Mouse (Mus musculus): ENCODE data around the gene Pld5. TPM values are rescaled to one million over a fixed set of nuclear protein-coding genes. Genes with fewer than 3 reads are reported as not detected.

The Pld5 gene
- polyA plus RNA-seq, 1 experiment from 2014 or later, result 0.60 TPM

- H3K4me2 ChIP-seq, result peak overlapping the region; percentile 64
- 45% methylated on average over 17 of the region's 17 CpGs for WGBS
Observed at GRCm38 (mm10) chr1:176213645-176214221, 61.4 kb downstream of the Pld5 start.

GRCm38 (mm10) chr1:176212922-176213644 is 62.0 kb downstream of the Pld5 start:
- Histone ChIP-seq H3K9ac (0 out of 2 replicates have a peak overlapping the region, but pooled peaks have one; percentile 24), H3K27me3 (replicated peaks) (no peaks in the 10 kb centered on the region), H3K4me3 (peak overlapping the region; percentile 24), H3K4me1 (replicated peaks) (peaks cover 14% of the 10 kb centered on the region), H3K9me3 (replicated peaks) (no peaks in the 10 kb centered on the region), H3K27ac (ENCODE audit: poor library complexity, severe bottlenecking) (no peak overlapping the region), H3K36me3 (no peaks in the 10 kb centered on the region), H3K4me2 (peak overlapping the region; percentile 64)
- WGBS, result 62% methylated on average over 9 of the region's 9 CpGs
- no peak for ATAC-seq (ENCODE audit: insufficient number of reproducible peaks, low FRiP score)

More at GRCm38 (mm10) chr1:176213645-176214221, 61.4 kb downstream of the Pld5 start:
- Histone ChIP-seq H3K36me3 (no peaks in the 10 kb centered on the region), H3K27me3 (replicated peaks) (no peaks in the 10 kb centered on the region), H3K9me3 (replicated peaks) (no peaks in the 10 kb centered on the region), H3K27ac (ENCODE audit: poor library complexity, severe bottlenecking) (no peak overlapping the region), H3K9ac (0 out of 2 replicates have a peak overlapping the region, but pooled peaks have one; percentile 24), H3K4me1 (replicated peaks) (peaks cover 14% of the 10 kb centered on the region), H3K4me3 (peak overlapping the region; percentile 24)
- ATAC-seq (ENCODE audit: insufficient number of reproducible peaks, low FRiP score), result no peak

DNA sequence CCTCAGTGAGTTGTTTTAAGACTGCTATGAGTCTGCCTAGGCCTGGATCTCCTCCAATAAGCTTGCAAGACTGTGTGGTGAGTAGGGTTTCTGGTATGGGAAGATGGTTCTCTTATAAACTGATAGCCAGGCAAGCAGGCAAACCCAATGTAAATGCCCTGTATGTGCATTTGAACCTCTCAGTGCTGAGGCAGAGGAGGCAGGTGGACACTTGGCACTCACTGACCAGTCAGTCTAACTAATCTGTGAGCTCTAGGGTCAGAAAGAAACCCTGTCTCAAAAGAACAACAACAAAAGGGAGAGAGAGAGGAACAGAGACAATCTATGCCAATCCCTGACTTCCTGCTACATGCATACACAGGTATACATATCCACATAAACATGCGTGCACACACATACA is 64.3 kb downstream of the Pld5 start:
- Histone ChIP-seq H3K9me3 (replicated peaks) (no peaks in the 10 kb centered on the region), H3K4me3 (no peak overlapping the region), H3K27me3 (replicated peaks) (no peaks in the 10 kb centered on the region), H3K27ac (ENCODE audit: poor library complexity, severe bottlenecking) (no peak overlapping the region), H3K4me2 (no peak overlapping the region), H3K9ac (no peak overlapping the region), H3K4me1 (replicated peaks) (peaks cover 14% of the 10 kb centered on the region), H3K36me3 (no peaks in the 10 kb centered on the region)
- WGBS, result 86% methylated on average over 1 of the region's 1 CpGs
- ATAC-seq (ENCODE audit: insufficient number of reproducible peaks, low FRiP score), result no peak

GRCm38 (mm10) chr1:176208014-176208413 is 67.1 kb downstream of the Pld5 start:
- no peak overlapping the region for H3K4me2 ChIP-seq
- H3K36me3 ChIP-seq, result no peaks in the 10 kb centered on the region
- H3K27me3 ChIP-seq (replicated peaks), result no peaks in the 10 kb centered on the region
- no peak for ATAC-seq (ENCODE audit: insufficient number of reproducible peaks, low FRiP score)
- no peak overlapping the region for H3K9ac ChIP-seq
- WGBS, result 73% methylated on average over 2 of the region's 2 CpGs
- no peak overlapping the region for H3K27ac ChIP-seq (ENCODE audit: poor library complexity, severe bottlenecking)
- H3K4me1 ChIP-seq (replicated peaks), result peaks cover 4% of the 10 kb centered on the region
- H3K4me3 ChIP-seq, result no peak overlapping the region
- H3K9me3 ChIP-seq (replicated peaks), result no peaks in the 10 kb centered on the region

GRCm38 (mm10) chr1:176202360-176202759 is 72.8 kb downstream of the Pld5 start:
- no peak overlapping the region for H3K9ac ChIP-seq
- no peak overlapping the region for H3K27ac ChIP-seq (ENCODE audit: poor library complexity, severe bottlenecking)
- H3K9me3 ChIP-seq (replicated peaks), result no peaks in the 10 kb centered on the region
- 68% methylated on average over 3 of the region's 3 CpGs for WGBS
- no peak overlapping the region for H3K4me2 ChIP-seq
- no peaks in the 10 kb centered on the region for H3K36me3 ChIP-seq
- no peak overlapping the region for H3K4me3 ChIP-seq
- no peaks in the 10 kb centered on the region for H3K27me3 ChIP-seq (replicated peaks)
- ATAC-seq (ENCODE audit: insufficient number of reproducible peaks, low FRiP score), result no peak
- no peaks in the 10 kb centered on the region for H3K4me1 ChIP-seq (replicated peaks)

DNA sequence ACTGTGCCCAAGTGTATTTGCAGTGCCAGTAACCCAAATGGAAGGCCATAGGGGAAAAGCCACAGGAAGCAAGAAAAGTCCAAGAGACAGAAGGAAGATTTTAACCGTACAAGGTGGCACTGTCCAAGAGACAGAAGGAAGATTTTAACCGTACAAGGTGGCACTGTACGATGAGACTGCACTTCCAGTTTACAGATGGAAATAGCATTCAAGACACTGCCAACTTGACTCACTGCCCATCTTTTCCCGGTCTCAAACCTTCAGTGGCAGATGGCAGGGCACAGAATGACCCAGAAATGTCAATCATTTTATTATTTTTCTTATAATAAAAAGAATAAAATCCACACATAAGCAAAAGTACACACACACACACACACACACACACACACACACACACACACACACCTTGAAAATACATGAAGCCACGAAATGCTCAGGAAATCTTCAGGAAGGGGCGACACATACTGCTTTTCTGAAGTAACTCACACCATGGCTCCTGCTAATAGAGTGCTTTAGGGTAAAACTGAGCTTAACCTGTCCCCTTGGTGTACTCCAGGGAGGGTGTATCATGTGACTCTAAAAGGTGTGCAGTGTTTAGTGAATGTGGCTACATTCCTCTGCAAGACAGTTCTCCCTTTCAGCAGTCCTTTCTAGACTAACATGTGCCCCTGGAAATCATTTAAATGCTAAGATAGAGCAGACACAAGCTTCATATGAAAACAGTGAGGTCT is 77.9 kb downstream of the Pld5 start:
- no peak overlapping the region for H3K4me3 ChIP-seq
- H3K36me3 ChIP-seq, result no peaks in the 10 kb centered on the region
- no peaks in the 10 kb centered on the region for H3K9me3 ChIP-seq (replicated peaks)
- no peaks in the 10 kb centered on the region for H3K4me1 ChIP-seq (replicated peaks)
- no peak overlapping the region for H3K27ac ChIP-seq (ENCODE audit: poor library complexity, severe bottlenecking)
- H3K27me3 ChIP-seq (replicated peaks), result no peaks in the 10 kb centered on the region
- H3K9ac ChIP-seq, result no peak overlapping the region
- no peak for ATAC-seq (ENCODE audit: insufficient number of reproducible peaks, low FRiP score)
- WGBS, result 80% methylated on average over 6 of the region's 6 CpGs
- no peak overlapping the region for H3K4me2 ChIP-seq

DNA sequence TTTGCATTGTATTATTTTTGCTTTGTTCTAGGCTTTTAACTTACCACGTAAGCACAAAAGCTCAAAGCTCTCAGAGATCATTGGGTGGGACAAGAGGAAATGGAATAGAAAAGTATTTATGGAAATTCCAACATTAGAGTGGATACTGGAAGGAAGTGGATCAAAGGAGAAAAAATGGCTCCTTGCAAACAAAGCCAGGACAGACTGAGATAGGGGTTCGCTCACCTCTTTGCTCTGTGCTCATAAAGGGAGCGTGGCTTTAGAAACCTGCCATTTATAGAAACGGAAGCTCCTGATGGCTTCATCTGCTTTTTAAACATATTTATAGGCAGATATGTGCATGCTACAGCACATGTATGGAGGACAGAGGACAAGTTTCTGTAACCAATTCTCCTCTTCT is 78.8 kb downstream of the Pld5 start:
- no peak for ATAC-seq (ENCODE audit: insufficient number of reproducible peaks, low FRiP score)
- WGBS, result 85% methylated on average over 4 of the region's 4 CpGs
- Histone ChIP-seq H3K4me1 (replicated peaks) (no peaks in the 10 kb centered on the region), H3K9ac (no peak overlapping the region), H3K36me3 (no peaks in the 10 kb centered on the region), H3K4me2 (no peak overlapping the region), H3K4me3 (no peak overlapping the region), H3K27ac (ENCODE audit: poor library complexity, severe bottlenecking) (no peak overlapping the region), H3K27me3 (replicated peaks) (no peaks in the 10 kb centered on the region), H3K9me3 (replicated peaks) (no peaks in the 10 kb centered on the region)

DNA sequence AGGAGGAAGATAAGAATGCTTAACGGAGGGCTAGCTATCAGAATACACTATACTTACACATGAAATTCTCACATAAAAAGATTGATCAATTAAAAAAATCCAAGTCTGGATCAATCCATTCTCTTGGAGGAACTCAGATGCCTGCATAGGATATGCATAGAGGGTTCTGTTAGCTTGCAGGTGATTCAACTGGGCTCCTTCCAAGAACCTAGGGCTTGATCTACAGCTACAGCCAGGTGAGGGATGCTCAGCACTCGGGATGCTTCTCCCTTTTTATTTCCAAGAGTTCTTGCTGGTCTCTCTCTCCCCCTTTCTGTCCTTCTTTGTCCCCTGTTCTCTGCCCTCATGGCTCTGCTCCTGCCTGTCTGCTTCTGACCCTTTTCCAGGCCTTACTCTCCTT is 80.4 kb downstream of the Pld5 start:
- no peak overlapping the region for H3K4me2 ChIP-seq
- no peak overlapping the region for H3K9ac ChIP-seq
- H3K4me1 ChIP-seq (replicated peaks), result no peaks in the 10 kb centered on the region
- H3K4me3 ChIP-seq, result no peak overlapping the region
- H3K27me3 ChIP-seq (replicated peaks), result no peaks in the 10 kb centered on the region
- no peaks in the 10 kb centered on the region for H3K9me3 ChIP-seq (replicated peaks)
- WGBS, result 70% methylated on average over 2 of the region's 2 CpGs
- H3K27ac ChIP-seq (ENCODE audit: poor library complexity, severe bottlenecking), result no peak overlapping the region
- no peak for ATAC-seq (ENCODE audit: insufficient number of reproducible peaks, low FRiP score)
- H3K36me3 ChIP-seq, result no peaks in the 10 kb centered on the region

DNA sequence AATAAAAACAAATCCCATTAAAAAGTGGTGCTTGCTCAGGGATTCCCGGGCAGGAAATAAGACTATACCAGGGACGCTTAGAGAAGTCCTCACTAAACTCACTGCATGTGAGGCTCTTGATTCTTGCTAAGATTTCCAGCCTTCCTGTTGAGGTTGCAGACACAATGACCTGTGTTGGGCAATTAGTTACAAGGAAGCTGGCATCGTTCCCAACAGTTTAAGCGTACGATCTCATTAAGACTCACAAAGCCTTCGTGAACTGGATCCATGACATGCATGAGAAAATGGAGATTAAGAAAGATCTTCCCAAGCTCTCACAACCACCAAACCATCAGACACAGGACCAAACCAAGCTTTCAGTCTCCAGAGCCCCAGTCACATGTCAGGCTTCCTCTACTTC is 91.1 kb downstream of the Pld5 start:
- Histone ChIP-seq H3K9me3 (replicated peaks) (no peaks in the 10 kb centered on the region), H3K4me1 (replicated peaks) (no peaks in the 10 kb centered on the region), H3K27ac (ENCODE audit: poor library complexity, severe bottlenecking) (no peak overlapping the region), H3K36me3 (no peaks in the 10 kb centered on the region), H3K4me3 (no peak overlapping the region), H3K4me2 (no peak overlapping the region), H3K27me3 (replicated peaks) (no peaks in the 10 kb centered on the region), H3K9ac (no peak overlapping the region)
- no peak for ATAC-seq (ENCODE audit: insufficient number of reproducible peaks, low FRiP score)
- WGBS, result 73% methylated on average over 6 of the region's 6 CpGs

- Histone ChIP-seq H3K4me1 (replicated peaks) (no peaks in the 10 kb centered on the region), H3K4me2 (no peak overlapping the region), H3K27ac (ENCODE audit: poor library complexity, severe bottlenecking) (no peak overlapping the region), H3K9me3 (replicated peaks) (no peaks in the 10 kb centered on the region), H3K9ac (no peak overlapping the region), H3K27me3 (replicated peaks) (no peaks in the 10 kb centered on the region), H3K4me3 (no peak overlapping the region), H3K36me3 (no peaks in the 10 kb centered on the region)
- WGBS, result 78% methylated on average over 1 of the region's 1 CpGs
- ATAC-seq (ENCODE audit: insufficient number of reproducible peaks, low FRiP score), result no peak
Observed at GRCm38 (mm10) chr1:176174971-176175370, 100.1 kb downstream of the Pld5 start.

- no peaks in the 10 kb centered on the region for H3K36me3 ChIP-seq
- WGBS, result 52% methylated on average over 5 of the region's 5 CpGs
- H3K4me2 ChIP-seq, result no peak overlapping the region
- no peak for ATAC-seq (ENCODE audit: insufficient number of reproducible peaks, low FRiP score)
- no peak overlapping the region for H3K4me3 ChIP-seq
- no peaks in the 10 kb centered on the region for H3K4me1 ChIP-seq (replicated peaks)
- H3K27ac ChIP-seq (ENCODE audit: poor library complexity, severe bottlenecking), result no peak overlapping the region
- no peaks in the 10 kb centered on the region for H3K9me3 ChIP-seq (replicated peaks)
- no peaks in the 10 kb centered on the region for H3K27me3 ChIP-seq (replicated peaks)
- H3K9ac ChIP-seq, result no peak overlapping the region
Observed at GRCm38 (mm10) chr1:176167784-176168183, 107.3 kb downstream of the Pld5 start.

Measured in heart, embryonic 12.5 days (tissue).